Mouse (Mus musculus): ENCODE data around the gene Rabac1. TPM values are rescaled to one million over a fixed set of nuclear protein-coding genes. Genes with fewer than 3 reads are reported as not detected.

Gene Rabac1
- 302 and 308 TPM in 2 replicates for polyA plus RNA-seq (2015; fragmentation: Nextera tagmentation; extraction: Ambion mirVana)

DNA sequence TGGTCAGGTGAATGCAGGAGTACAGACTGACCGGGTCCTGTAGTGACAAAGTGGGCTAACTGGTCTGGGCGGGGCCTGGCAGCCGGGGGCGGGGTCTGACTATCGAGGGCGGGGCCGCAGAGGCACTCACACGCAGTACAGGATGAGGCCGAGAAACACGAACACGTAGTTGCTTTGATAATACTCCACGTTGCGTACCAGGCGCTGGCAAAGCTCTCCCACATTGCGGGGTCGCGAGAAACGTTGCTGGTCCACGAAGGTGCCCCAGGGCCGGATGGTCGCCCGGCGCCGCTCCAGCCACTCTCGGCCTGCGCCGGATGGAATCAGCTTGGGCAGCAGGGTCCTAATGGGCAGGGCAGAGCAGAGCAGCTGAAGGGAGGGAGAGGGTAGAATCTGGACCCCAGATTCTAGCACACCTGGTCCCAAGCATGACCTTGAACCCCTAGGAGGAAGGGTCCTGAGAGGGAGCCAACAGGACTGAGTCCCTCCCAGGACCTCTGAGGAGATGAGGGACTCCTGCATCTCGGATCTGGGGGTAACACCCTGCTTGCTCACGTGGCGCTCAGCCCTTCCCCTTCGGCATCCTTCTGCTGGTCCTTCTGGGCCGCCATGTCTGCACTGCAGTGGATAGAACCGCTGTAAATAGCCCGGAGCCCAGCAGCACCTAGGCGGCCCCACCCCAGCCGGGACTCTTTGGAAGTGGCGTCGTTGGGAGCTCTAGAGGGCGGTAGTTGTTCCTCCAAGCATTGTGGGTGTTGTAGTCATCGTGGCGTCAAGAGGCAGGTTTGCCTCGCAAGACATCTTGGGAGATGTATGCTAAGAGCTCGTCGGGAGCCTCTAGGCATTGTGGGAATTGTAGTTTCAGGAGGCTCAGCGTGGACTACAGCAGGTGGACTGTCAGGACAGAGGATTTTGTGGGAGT is at the start of gene Rabac1:
Rabac1 (minus strand) TSS at position 783 of the 922 bp plus-strand sequence.
- Histone ChIP-seq H3K4me3 (peak within 1 kb of the TSS; percentile 69), H3K9me3 (no peaks in the 10 kb centered on the region), H3K27me3 (no peaks in the 10 kb centered on the region), H3K9ac (peak within 1 kb of the TSS; percentile 72), H3K4me2 (peak within 1 kb of the TSS; percentile 67), H3K27ac (replicated peaks) (peak within 1 kb of the TSS; percentile 82), H3K4me1 (replicated peaks) (peaks cover 12% of the 10 kb centered on the region), H3K36me3 (peaks cover 1% of the 10 kb centered on the region)
- peak; percentile 93 for ATAC-seq (ENCODE audit: low FRiP score, low read depth)
- under 1% methylated on average over 45 of the region's 45 CpGs for WGBS

DNA sequence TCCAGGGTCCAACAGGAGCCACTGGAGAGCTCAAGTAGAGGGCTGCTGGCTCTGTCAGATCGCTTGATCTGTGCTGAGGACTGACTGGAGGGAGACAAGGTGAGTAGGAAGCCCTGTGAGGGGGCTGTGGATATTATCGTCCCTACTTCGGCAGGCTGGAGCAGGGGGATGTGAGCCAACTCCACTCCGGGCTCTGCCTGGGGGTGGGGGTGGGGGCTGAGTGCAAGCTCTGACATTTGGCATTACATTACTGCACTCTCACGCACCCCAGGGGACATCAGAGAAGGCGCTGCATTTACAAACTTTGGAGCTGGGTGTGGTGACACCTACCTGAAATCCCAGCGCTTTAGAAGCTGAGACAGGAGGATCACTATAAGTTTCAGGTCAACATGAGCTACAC is 39.0 kb upstream of the Rabac1 start:
- no peak overlapping the region for H3K4me3 ChIP-seq
- H3K9ac ChIP-seq, result no peak overlapping the region
- peaks cover 49% of the 10 kb centered on the region for H3K4me1 ChIP-seq (replicated peaks)
- no peak overlapping the region for H3K4me2 ChIP-seq
- ATAC-seq (ENCODE audit: low FRiP score, low read depth), result no peak
- no peak overlapping the region for H3K27ac ChIP-seq (replicated peaks)
- 73% methylated on average over 7 of the region's 7 CpGs for WGBS
- H3K27me3 ChIP-seq, result no peaks in the 10 kb centered on the region
- peaks cover 36% of the 10 kb centered on the region for H3K36me3 ChIP-seq
- no peaks in the 10 kb centered on the region for H3K9me3 ChIP-seq

- Histone ChIP-seq H3K4me3 (peak overlapping the region; percentile 30), H3K27me3 (no peaks in the 10 kb centered on the region), H3K9ac (peak overlapping the region; percentile 26), H3K4me2 (peak overlapping the region; percentile 79), H3K36me3 (peaks cover 24% of the 10 kb centered on the region), H3K27ac (replicated peaks) (peak overlapping the region; percentile 94), H3K4me1 (replicated peaks) (peaks cover 57% of the 10 kb centered on the region), H3K9me3 (no peaks in the 10 kb centered on the region)
- no peak for ATAC-seq (ENCODE audit: low FRiP score, low read depth)
- 1% methylated on average over 76 of the region's 97 CpGs for WGBS
Observed at GRCm38 (mm10) chr7:25010090-25010913, 37.7 kb upstream of the Rabac1 start.

DNA sequence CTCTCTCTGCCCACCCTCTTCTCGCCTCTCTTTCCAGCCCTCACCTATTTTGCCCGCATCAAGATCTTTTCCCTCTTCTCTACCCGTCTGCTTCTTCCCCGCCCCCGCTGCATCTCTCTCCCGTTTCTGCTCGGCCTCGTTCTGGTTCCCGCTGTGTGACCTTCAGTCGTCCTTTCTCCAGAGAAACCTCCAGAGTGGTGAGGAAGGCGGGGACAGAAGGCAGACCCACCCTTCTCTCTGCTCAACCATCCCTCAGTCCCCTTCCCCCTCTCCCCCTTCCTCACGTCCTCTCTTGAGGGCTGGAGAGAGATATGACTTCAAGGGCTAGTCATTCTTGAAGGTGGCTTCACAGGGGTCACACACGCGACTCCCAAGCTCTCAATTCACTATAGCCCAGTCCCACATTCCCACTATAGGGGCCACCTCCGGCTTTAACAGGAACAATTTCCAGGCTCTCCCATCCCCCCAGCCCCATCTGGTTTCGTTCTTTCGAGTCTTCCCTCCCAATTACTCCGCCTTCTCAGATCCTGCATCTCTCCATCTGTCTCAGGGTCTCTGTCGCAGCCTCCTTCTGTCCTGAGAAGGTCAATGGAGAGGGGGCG is 36.6 kb upstream of the Rabac1 start:
- H3K9me3 ChIP-seq, result no peaks in the 10 kb centered on the region
- WGBS, result 4% methylated on average over 20 of the region's 20 CpGs
- H3K36me3 ChIP-seq, result peaks cover 14% of the 10 kb centered on the region; the same call in 1 of the 2 replicates
- peak overlapping the region; percentile 30 for H3K4me3 ChIP-seq
- H3K9ac ChIP-seq, result peak overlapping the region; percentile 47
- peak overlapping the region; percentile 79 for H3K4me2 ChIP-seq
- no peaks in the 10 kb centered on the region for H3K27me3 ChIP-seq
- ATAC-seq (ENCODE audit: low FRiP score, low read depth), result peak; percentile 17
- H3K27ac ChIP-seq (replicated peaks), result peak overlapping the region; percentile 94
- H3K4me1 ChIP-seq (replicated peaks), result peaks cover 59% of the 10 kb centered on the region

- ATAC-seq (ENCODE audit: low FRiP score, low read depth), result no peak
- Histone ChIP-seq H3K4me1 (replicated peaks) (peaks cover 64% of the 10 kb centered on the region), H3K4me2 (peak overlapping the region; percentile 79), H3K36me3 (peaks cover 14% of the 10 kb centered on the region; the same call in 1 of the 2 replicates), H3K4me3 (peak overlapping the region; percentile 30), H3K27me3 (no peaks in the 10 kb centered on the region), H3K9ac (peak overlapping the region; percentile 47), H3K27ac (replicated peaks) (peak overlapping the region; percentile 94), H3K9me3 (no peaks in the 10 kb centered on the region)
- 1% methylated on average over 17 of the region's 17 CpGs for WGBS
Observed at GRCm38 (mm10) chr7:25008635-25009034, 36.1 kb upstream of the Rabac1 start.

DNA sequence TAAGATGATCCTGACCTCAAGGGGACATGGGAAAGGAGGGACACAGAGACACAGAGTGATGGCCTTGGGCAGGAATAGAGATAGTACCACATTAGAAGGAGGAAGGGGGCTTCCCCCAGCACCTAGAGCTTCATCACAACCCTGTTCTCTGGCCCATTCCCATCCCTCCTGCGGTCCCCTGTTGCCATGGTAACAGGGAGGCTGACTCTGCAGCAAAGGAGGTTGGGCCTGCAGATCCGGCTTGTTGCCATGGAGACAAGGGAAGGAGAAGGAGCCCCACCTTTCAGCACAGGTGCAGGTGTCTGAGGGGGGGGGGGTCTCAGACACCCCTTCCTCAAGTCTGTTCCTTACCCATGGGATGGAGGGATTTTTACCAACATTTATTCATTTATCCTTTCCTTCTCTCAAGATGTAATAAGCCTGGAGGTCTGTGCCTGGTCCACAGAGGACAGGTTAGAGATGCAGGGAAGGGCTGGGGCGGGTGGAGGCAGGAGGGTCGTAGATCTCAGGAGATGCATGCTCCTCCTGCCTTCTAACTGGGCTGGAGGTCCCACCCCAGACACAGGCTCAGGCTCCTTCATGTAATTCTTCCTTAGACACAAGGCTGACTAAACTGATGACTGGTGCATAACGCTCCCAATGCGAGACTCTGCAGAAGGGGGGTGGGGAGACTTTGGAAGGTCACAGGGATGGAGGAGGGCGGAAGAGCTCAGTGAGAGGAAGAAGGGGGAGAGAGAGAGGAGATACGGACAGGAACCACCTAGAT is 35.2 kb upstream of the Rabac1 start:
- Histone ChIP-seq H3K27ac (replicated peaks) (peak overlapping the region; percentile 94), H3K27me3 (no peaks in the 10 kb centered on the region), H3K36me3 (peaks cover 14% of the 10 kb centered on the region; the same call in 1 of the 2 replicates), H3K4me1 (replicated peaks) (peaks cover 73% of the 10 kb centered on the region), H3K9ac (peak overlapping the region; percentile 47), H3K9me3 (no peaks in the 10 kb centered on the region), H3K4me3 (peak overlapping the region; percentile 30; the same call in 1 of the 2 replicates), H3K4me2 (peak overlapping the region; percentile 79)
- ATAC-seq (ENCODE audit: low FRiP score, low read depth), result peak; percentile 36
- 8% methylated on average over 8 of the region's 8 CpGs for WGBS

DNA sequence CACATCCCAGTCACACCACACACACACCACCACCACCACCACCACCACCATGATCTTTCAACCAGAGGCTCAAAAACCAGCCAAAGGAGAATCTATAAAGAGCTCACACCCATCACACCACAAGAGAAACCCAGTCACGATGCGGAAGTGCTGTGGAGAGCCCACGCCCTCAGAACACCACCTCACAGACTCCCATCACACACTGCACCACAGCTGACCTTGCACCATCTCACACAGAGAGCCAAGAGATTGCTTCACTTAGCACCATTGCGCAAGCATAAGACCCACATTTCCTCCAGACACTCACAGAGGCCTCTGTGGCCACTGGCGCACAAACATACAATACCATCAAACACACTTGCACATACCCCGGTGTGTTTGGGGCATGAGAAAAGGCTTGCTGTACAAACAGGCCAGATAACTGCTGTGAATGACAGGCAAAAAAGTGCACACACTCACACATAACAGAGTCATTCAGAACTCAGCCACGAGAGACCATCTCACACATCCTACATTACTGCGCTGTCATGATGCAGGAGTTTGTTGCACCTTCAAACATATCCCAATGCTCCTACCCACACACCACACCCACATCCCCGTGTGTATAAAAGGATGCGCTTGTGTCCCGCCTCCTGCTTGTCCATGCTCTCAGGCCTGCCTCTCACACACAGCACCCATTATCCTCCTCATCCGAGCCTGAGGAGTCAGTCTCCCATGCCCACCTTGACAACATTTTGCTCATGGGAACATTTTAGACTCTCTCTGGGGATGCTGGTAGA is 34.2 kb upstream of the Rabac1 start:
- Histone ChIP-seq H3K36me3 (0 out of 2 replicates have a peak, but pooled peaks cover 4% of the 10 kb centered on the region), H3K4me3 (peak overlapping the region; percentile 75; the same call in 1 of the 2 replicates), H3K9ac (no peak overlapping the region), H3K9me3 (no peaks in the 10 kb centered on the region), H3K4me1 (replicated peaks) (peaks cover 82% of the 10 kb centered on the region), H3K4me2 (peak overlapping the region; percentile 79), H3K27me3 (no peaks in the 10 kb centered on the region), H3K27ac (replicated peaks) (peak overlapping the region; percentile 94)
- WGBS, result 69% methylated on average over 12 of the region's 12 CpGs
- ATAC-seq (ENCODE audit: low FRiP score, low read depth), result no peak

GRCm38 (mm10) chr7:25006171-25006570 is 33.6 kb upstream of the Rabac1 start:
- 58% methylated on average over 3 of the region's 3 CpGs for WGBS
- Histone ChIP-seq H3K4me2 (peak overlapping the region; percentile 79), H3K27ac (replicated peaks) (peak overlapping the region; percentile 94), H3K36me3 (no peaks in the 10 kb centered on the region), H3K9ac (peak overlapping the region; percentile 94), H3K4me1 (replicated peaks) (peaks cover 81% of the 10 kb centered on the region), H3K4me3 (peak overlapping the region; percentile 75), H3K27me3 (no peaks in the 10 kb centered on the region), H3K9me3 (no peaks in the 10 kb centered on the region)
- peak; percentile 33; the same call in 1 of the 2 replicates for ATAC-seq (ENCODE audit: low FRiP score, low read depth)

DNA sequence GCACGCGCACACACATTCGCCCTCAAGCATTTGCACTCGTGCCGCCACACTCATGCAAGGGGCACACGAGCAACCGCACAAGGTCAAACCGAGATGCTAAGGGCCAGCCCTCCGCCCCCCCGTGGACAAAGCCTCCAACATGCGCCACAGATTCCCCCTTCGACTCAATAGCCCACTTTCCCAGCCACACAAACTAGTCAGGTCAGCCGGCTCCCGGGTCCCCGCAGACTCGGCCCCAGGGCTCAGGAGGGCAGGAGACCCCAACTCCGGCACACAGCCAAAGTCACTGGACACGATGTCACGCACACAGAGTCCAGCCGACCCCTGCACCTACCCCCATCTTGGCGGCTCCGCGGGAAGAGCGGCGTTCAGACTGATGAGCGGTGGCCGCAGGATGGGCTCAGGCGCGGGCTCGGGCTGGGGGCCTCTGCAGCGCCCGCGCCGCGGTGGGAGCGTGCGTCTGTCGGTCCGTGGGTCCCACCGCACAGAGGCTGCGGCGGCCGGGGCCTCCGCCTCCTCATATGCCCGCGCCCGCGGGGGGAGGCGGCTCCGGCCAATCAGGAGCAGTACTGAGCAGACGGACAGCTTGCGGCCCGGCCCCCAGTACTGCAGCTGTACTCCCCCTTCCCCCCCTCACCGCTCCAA is 33.0 kb upstream of the Rabac1 start, which contains the start of gene Atp1a3:
Atp1a3 (minus strand) TSS at position 538 of the 645 bp plus-strand sequence.
- Histone ChIP-seq H3K27me3 (no peaks in the 10 kb centered on the region), H3K27ac (replicated peaks) (peak within 1 kb of the TSS; percentile 94), H3K4me2 (peak within 1 kb of the TSS; percentile 79), H3K4me3 (peak within 1 kb of the TSS; percentile 75), H3K9me3 (no peaks in the 10 kb centered on the region), H3K4me1 (replicated peaks) (peaks cover 74% of the 10 kb centered on the region), H3K9ac (peak within 1 kb of the TSS; percentile 94), H3K36me3 (peaks cover 4% of the 10 kb centered on the region)
- ATAC-seq (ENCODE audit: low FRiP score, low read depth), result peak; percentile 87
- under 1% methylated on average over 43 of the region's 54 CpGs for WGBS

- Histone ChIP-seq H3K27me3 (no peaks in the 10 kb centered on the region), H3K4me1 (replicated peaks) (peaks cover 67% of the 10 kb centered on the region), H3K27ac (replicated peaks) (peak overlapping the region; percentile 94), H3K9ac (peak overlapping the region; percentile 94), H3K36me3 (peaks cover 12% of the 10 kb centered on the region), H3K9me3 (no peaks in the 10 kb centered on the region), H3K4me2 (peak overlapping the region; percentile 79), H3K4me3 (peak overlapping the region; percentile 75)
- 27% methylated on average over 7 of the region's 9 CpGs for WGBS
- ATAC-seq (ENCODE audit: low FRiP score, low read depth), result no peak
Observed at GRCm38 (mm10) chr7:25004806-25005205, 32.3 kb upstream of the Rabac1 start.
